Mouse (Mus musculus) spleen, adult 2 months (tissue): ENCODE measurements around the gene Sesn2. TPM values are rescaled to one million over a fixed set of nuclear protein-coding genes. Genes with fewer than 3 reads are reported as not detected.
A peak's percentile ranks its signal among the peaks of the same experiment; 100 is the strongest.
"Not testable (repeated sequence)": the region's sequence is repeated elsewhere in the genome, so short reads cannot be mapped to it uniquely, and the experiment has no call there.

ENCODE experiments used
- DNase-seq, 2 experiments: peaks; one replicate each; pipeline versions ENCODE4 v3.0.0 to v3.0.0-alpha.2; 2012 to 2021; ENCODE audit warnings: low spot score in 2 of 2, low read depth in 1 of 2
- H3K27ac ChIP-seq: fragments of 200-500 bp; 2 replicates; pipeline ENCODE4 v1.5.1; 2012; ENCODE audit warnings: low read length, inconsistent platforms; ENCODE audit not compliant: insufficient read depth
- H3K27me3 ChIP-seq: fragments of 200-500 bp; 2 replicates; pipeline ENCODE4 v1.6.1; 2012; ENCODE audit warnings: mild to moderate bottlenecking, moderate library complexity, low read length, inconsistent platforms; ENCODE audit not compliant: control insufficient read depth, insufficient read depth
- H3K36me3 ChIP-seq: fragments of 200-500 bp; 2 replicates; pipeline ENCODE4 v1.6.1; 2012; ENCODE audit warnings: mild to moderate bottlenecking, low read length, inconsistent platforms; ENCODE audit not compliant: control insufficient read depth, insufficient read depth
- H3K4me1 ChIP-seq: fragments of 200-500 bp; 2 replicates; pipeline ENCODE4 v1.6.1; 2011; ENCODE audit warnings: inconsistent platforms; ENCODE audit not compliant: control insufficient read depth, insufficient read depth, insufficient read length
- H3K4me3 ChIP-seq: fragments of 200-500 bp; 2 replicates; pipeline ENCODE4 v1.5.1; 2011; ENCODE audit warnings: mild to moderate bottlenecking, inconsistent platforms; ENCODE audit not compliant: insufficient read depth, insufficient read length; ENCODE audit errors: extremely low read depth
- CTCF ChIP-seq: fragments of 200-500 bp; IDR thresholded peaks from 2 replicates; pipeline ENCODE4 v1.5.1; 2011; ENCODE audit warnings: mild to moderate bottlenecking, inconsistent platforms; ENCODE audit not compliant: insufficient read depth, insufficient read length, insufficient replicate concordance; ENCODE audit errors: extremely low read depth
- POLR2A ChIP-seq: fragments of 200-500 bp; IDR thresholded peaks from 2 replicates; pipeline ENCODE4 v1.6.1; 2011; ENCODE audit warnings: low read depth, low read length, inconsistent platforms
- WGBS: fragments of 180-500 bp; shearing (Covaris S2); methylation state at CpG from one replicate; pipeline ENCODE4 v1.1.7; 2018; 5-methylcytosine and 5-hydroxymethylcytosine counted together
- polyA plus RNA-seq: library from polyadenylated mRNA; depleted of rRNA; stranded (reverse); fragments of >200 nt; gene quantifications from 2 replicates; pipeline ENCODE4 v1.2.3, GENCODE M21; 2012; rRNA removed

Gene Sesn2
- 9.3 and 9.4 TPM in 2 replicates for polyA plus RNA-seq

GRCm38 (mm10) chr4:132510352-132510798, at the start of gene Sesn2:
Sesn2 (minus strand) TSS chr4:132510501.
- H3K27me3 ChIP-seq = no peaks in the 10 kb centered on the region
- H3K27ac ChIP-seq = peak within 1 kb of the TSS; percentile 31
- no peaks in the 10 kb centered on the region for H3K36me3 ChIP-seq
- DNase-seq = peak; percentile 95 to 98
- WGBS = under 1% methylated on average over 32 of the region's 32 CpGs
- TF ChIP-seq POLR2A = peak; percentile 97
- TF ChIP-seq CTCF = no peak
- peak within 1 kb of the TSS; percentile 67 for H3K4me3 ChIP-seq
- no peaks in the 10 kb centered on the region; the same call in 1 of the 2 replicates for H3K4me1 ChIP-seq

- DNase-seq, H3K27me3 ChIP-seq, H3K4me1 ChIP-seq, H3K4me3 ChIP-seq, H3K27ac ChIP-seq: not testable (repeated sequence)
- peaks cover 25% of the 10 kb centered on the region for H3K36me3 ChIP-seq
- WGBS = 75% methylated on average over 7 of the region's 7 CpGs
Measured at GRCm38 (mm10) chr4:132555550-132555949, 45.2 kb upstream of the Sesn2 start.

GRCm38 (mm10) chr4:132554653-132555052, 44.4 kb upstream of the Sesn2 start:
- TF ChIP-seq CTCF = no peak
- TF ChIP-seq POLR2A = no peak
- no peak for DNase-seq
- 53% methylated on average over 8 of the region's 8 CpGs for WGBS
- no peaks in the 10 kb centered on the region for H3K27me3 ChIP-seq
- no peak overlapping the region for H3K27ac ChIP-seq
- H3K36me3 ChIP-seq = peaks cover 28% of the 10 kb centered on the region
- H3K4me1 ChIP-seq = no peaks in the 10 kb centered on the region; the same call in 1 of the 2 replicates
- no peak overlapping the region for H3K4me3 ChIP-seq

GRCm38 (mm10) chr4:132554221-132554620, 43.9 kb upstream of the Sesn2 start:
- Histone ChIP-seq H3K27me3 (no peaks in the 10 kb centered on the region), H3K36me3 (peaks cover 28% of the 10 kb centered on the region), H3K27ac (no peak overlapping the region), H3K4me3 (no peak overlapping the region), H3K4me1 (no peaks in the 10 kb centered on the region; the same call in 1 of the 2 replicates)
- TF ChIP-seq POLR2A (no peak), CTCF (no peak)
- no peak for DNase-seq
- 86% methylated on average over 5 of the region's 5 CpGs for WGBS

GRCm38 (mm10) chr4:132545851-132546250, 35.5 kb upstream of the Sesn2 start:
- Histone ChIP-seq H3K4me3 (no peak overlapping the region), H3K4me1 (no peaks in the 10 kb centered on the region), H3K27ac (no peak overlapping the region), H3K36me3 (peaks cover 31% of the 10 kb centered on the region), H3K27me3 (no peaks in the 10 kb centered on the region)
- DNase-seq = peak; percentile 50 to 70
- TF ChIP-seq POLR2A = no peak
- peak; percentile 72; the same call in 1 of the 2 replicates for TF ChIP-seq CTCF
- WGBS = 36% methylated on average over 8 of the region's 8 CpGs

GRCm38 (mm10) chr4:132542724-132543123, 32.4 kb upstream of the Sesn2 start:
- H3K36me3 ChIP-seq = peaks cover 26% of the 10 kb centered on the region
- H3K4me3 ChIP-seq = no peak overlapping the region
- H3K4me1 ChIP-seq = no peaks in the 10 kb centered on the region
- WGBS = 29% methylated on average over 1 of the region's 1 CpGs
- no peak for DNase-seq
- no peaks in the 10 kb centered on the region for H3K27me3 ChIP-seq
- no peak overlapping the region for H3K27ac ChIP-seq
- TF ChIP-seq POLR2A (no peak), CTCF (no peak)

GRCm38 (mm10) chr4:132541413-132541812, 31.1 kb upstream of the Sesn2 start:
- H3K4me3 ChIP-seq = no peak overlapping the region
- H3K36me3 ChIP-seq = peaks cover 19% of the 10 kb centered on the region
- DNase-seq = no peak
- WGBS = 91% methylated on average over 4 of the region's 4 CpGs
- H3K4me1 ChIP-seq = no peaks in the 10 kb centered on the region; the same call in 1 of the 2 replicates
- no peak overlapping the region for H3K27ac ChIP-seq
- H3K27me3 ChIP-seq = no peaks in the 10 kb centered on the region
- TF ChIP-seq CTCF (no peak), POLR2A (no peak)
